Mouse (Mus musculus) granulocyte monocyte progenitor cell, adult 5-6 weeks (primary cell): Measurements from ENCODE around the gene Rab27a. TPM values are rescaled to one million over a fixed set of nuclear protein-coding genes. Genes with fewer than 3 reads are reported as not detected.
"Not testable (repeated sequence)": the region's sequence is repeated elsewhere in the genome, so short reads cannot be mapped to it uniquely, and the experiment has no call there.

Source experiments
- ATAC-seq: replicated peaks from 2 replicates; pipeline ENCODE4 v1.8.0; 2016; ENCODE audit warnings: mild to moderate bottlenecking, moderate TSS enrichment, inconsistent platforms; ENCODE audit not compliant: poor library complexity, severe bottlenecking
- total RNA-seq, 2 experiments: library from RNA; stranded (forward) in 1 of 2; stranded (reverse) in 1 of 2; fragments of 200-712, 200-1000 nt in 1 of 2; fragments of >200 nt in 1 of 2; fragmentation: Nextera tagmentation in 1 of 2; gene quantifications; 2 replicates each; pipeline ENCODE4 v1.2.3; 2014 to 2017

Rab27a gene
- total RNA-seq, 2 experiments from 2014 or later: 93.0 to 171 TPM

GRCm38 (mm10) chr9:73087121-73087520, 42.5 kb downstream of the Rab27a start:
- ATAC-seq: peak; percentile 30

- ATAC-seq: no peak
Measured at GRCm38 (mm10) chr9:73087581-73087980, 42.9 kb downstream of the Rab27a start.

- peak; percentile 69 for ATAC-seq
Measured at GRCm38 (mm10) chr9:73089222-73089920, 44.7 kb downstream of the Rab27a start.

- no peak for ATAC-seq
Measured at GRCm38 (mm10) chr9:73090121-73090520, 45.5 kb downstream of the Rab27a start.

GRCm38 (mm10) chr9:73091747-73092146, 47.1 kb downstream of the Rab27a start:
- no peak for ATAC-seq

GRCm38 (mm10) chr9:73094580-73094979, 49.9 kb downstream of the Rab27a start:
- no peak for ATAC-seq

- ATAC-seq: no peak
Measured at GRCm38 (mm10) chr9:73097898-73098297, 53.2 kb downstream of the Rab27a start.

GRCm38 (mm10) chr9:73101536-73101935, 56.9 kb downstream of the Rab27a start, which contains the start of gene Khdc3:
Khdc3 (plus strand) TSS chr9:73101836.
- no peak for ATAC-seq

GRCm38 (mm10) chr9:73102181-73102580, 57.5 kb downstream of the Rab27a start, which contains the start of gene Gm20509:
Gm20509 (plus strand) TSS chr9:73102470.
- no peak for ATAC-seq

- ATAC-seq: peak; percentile 59
Measured at GRCm38 (mm10) chr9:73103159-73103879, 58.7 kb downstream of the Rab27a start.

- ATAC-seq: no peak
Measured at GRCm38 (mm10) chr9:73103880-73104198, 59.2 kb downstream of the Rab27a start.

- ATAC-seq: no peak
Measured at GRCm38 (mm10) chr9:73105141-73105540, 60.5 kb downstream of the Rab27a start.

- no peak for ATAC-seq
Measured at GRCm38 (mm10) chr9:73105771-73106170, 61.1 kb downstream of the Rab27a start.

GRCm38 (mm10) chr9:73112919-73113906, 68.6 kb downstream of the Rab27a start, which contains the start of gene Rsl24d1:
Rsl24d1 (plus strand) TSS chr9:73113426.
- ATAC-seq: peak; percentile 96

- not testable (repeated sequence) for ATAC-seq
Measured at GRCm38 (mm10) chr9:73116704-73117103, 72.0 kb downstream of the Rab27a start.

- no peak for ATAC-seq
Measured at GRCm38 (mm10) chr9:73118012-73118411, 73.4 kb downstream of the Rab27a start.

- ATAC-seq: peak; percentile 41
Measured at GRCm38 (mm10) chr9:73121735-73122134, 77.1 kb downstream of the Rab27a start.

GRCm38 (mm10) chr9:73125043-73125570, 80.5 kb downstream of the Rab27a start:
- peak; percentile 73 for ATAC-seq

- peak; percentile 60 for ATAC-seq
Measured at GRCm38 (mm10) chr9:73127457-73127856, 82.8 kb downstream of the Rab27a start.

- no peak for ATAC-seq
Measured at GRCm38 (mm10) chr9:73129875-73130274, 85.2 kb downstream of the Rab27a start.
